Mouse (Mus musculus) heart, embryonic 14.5 days (tissue): Measurements from ENCODE around the gene Nkpd1. TPM values are rescaled to one million over a fixed set of nuclear protein-coding genes. Genes with fewer than 3 reads are reported as not detected.

Experiments used
- ATAC-seq: fragments of 200-750 bp; cut with Nextera tagmentation; 2 replicates; pipeline ENCODE4 v1.8.0; 2017; ENCODE audit warnings: low read depth, moderate TSS enrichment; ENCODE audit not compliant: insufficient number of reproducible peaks, insufficient read depth, low FRiP score
- H3K27ac ChIP-seq, 2 experiments: fragments of 200-500 bp in 1 of 2; fragments of 300-500 bp in 1 of 2; sonication (generic) in 1 of 2; replicated peaks in 1 of 2; 2 replicates each; pipeline ENCODE4 v1.5.1; 2012 to 2014; ENCODE audit warnings: low read depth in 2 of 2, low read length in 2 of 2, control low read depth in 1 of 2, mild to moderate bottlenecking in 1 of 2, mixed read lengths in 1 of 2; ENCODE audit not compliant: control insufficient read depth in 1 of 2, insufficient read depth in 1 of 2
- H3K27me3 ChIP-seq: fragments of 300-500 bp; sonication (generic); 2 replicates; pipeline ENCODE4 v1.6.1; 2014; ENCODE audit warnings: mild to moderate bottlenecking, low read length, control low read depth; ENCODE audit not compliant: control insufficient read depth, insufficient read depth
- H3K36me3 ChIP-seq: fragments of 300-500 bp; sonication (generic); 2 replicates; pipeline ENCODE4 v1.6.1; 2014; ENCODE audit warnings: mild to moderate bottlenecking, control low read depth, low read length, mixed read lengths; ENCODE audit not compliant: control insufficient read depth, insufficient read depth
- H3K4me1 ChIP-seq, 2 experiments: fragments of 200-500 bp in 1 of 2; fragments of 300-500 bp in 1 of 2; sonication (generic) in 1 of 2; 2 replicates each; pipeline ENCODE4 v1.6.1; 2012 to 2014; ENCODE audit warnings: low read length in 2 of 2, control low read depth in 1 of 2, mixed read lengths in 1 of 2; ENCODE audit not compliant: control insufficient read depth in 2 of 2, insufficient read depth in 2 of 2
- H3K4me2 ChIP-seq: fragments of 300-500 bp; sonication (generic); 2 replicates; pipeline ENCODE4 v1.6.1; 2014; ENCODE audit warnings: mild to moderate bottlenecking, low read length
- H3K4me3 ChIP-seq, 2 experiments: fragments of 200-500 bp in 1 of 2; fragments of 300-500 bp in 1 of 2; sonication (generic) in 1 of 2; 2 replicates each; pipeline ENCODE4 v1.5.1; 2012 to 2014; ENCODE audit warnings: low read length in 2 of 2, mild to moderate bottlenecking in 2 of 2, control low read depth in 1 of 2, low read depth in 1 of 2, moderate library complexity in 1 of 2; ENCODE audit not compliant: control insufficient read depth in 1 of 2, insufficient read depth in 1 of 2
- H3K9ac ChIP-seq: fragments of 300-500 bp; sonication (generic); 2 replicates; pipeline ENCODE4 v1.6.1; 2014; ENCODE audit warnings: mild to moderate bottlenecking, low read length
- H3K9me3 ChIP-seq: fragments of 300-500 bp; sonication (generic); 2 replicates; pipeline ENCODE4 v1.6.1; 2016; ENCODE audit warnings: low read length, control low read depth; ENCODE audit not compliant: control insufficient read depth
- WGBS: fragments of 180-500 bp; shearing (Covaris S2); extraction: QIAGEN DNeasy Blood & Tissue Kit; methylation state at CpG from one replicate; pipeline ENCODE4 v1.1.7; 2014; 5-methylcytosine and 5-hydroxymethylcytosine counted together
- polyA plus RNA-seq: library from polyadenylated mRNA; unstranded; fragments of >200 nt; fragmentation: Nextera tagmentation; extraction: Ambion mirVana; gene quantifications from 2 replicates; pipeline ENCODE4 v1.2.1, GENCODE M21; 2014

Gene Nkpd1
- polyA plus RNA-seq, 1 experiment from 2014 or later: not detected

DNA sequence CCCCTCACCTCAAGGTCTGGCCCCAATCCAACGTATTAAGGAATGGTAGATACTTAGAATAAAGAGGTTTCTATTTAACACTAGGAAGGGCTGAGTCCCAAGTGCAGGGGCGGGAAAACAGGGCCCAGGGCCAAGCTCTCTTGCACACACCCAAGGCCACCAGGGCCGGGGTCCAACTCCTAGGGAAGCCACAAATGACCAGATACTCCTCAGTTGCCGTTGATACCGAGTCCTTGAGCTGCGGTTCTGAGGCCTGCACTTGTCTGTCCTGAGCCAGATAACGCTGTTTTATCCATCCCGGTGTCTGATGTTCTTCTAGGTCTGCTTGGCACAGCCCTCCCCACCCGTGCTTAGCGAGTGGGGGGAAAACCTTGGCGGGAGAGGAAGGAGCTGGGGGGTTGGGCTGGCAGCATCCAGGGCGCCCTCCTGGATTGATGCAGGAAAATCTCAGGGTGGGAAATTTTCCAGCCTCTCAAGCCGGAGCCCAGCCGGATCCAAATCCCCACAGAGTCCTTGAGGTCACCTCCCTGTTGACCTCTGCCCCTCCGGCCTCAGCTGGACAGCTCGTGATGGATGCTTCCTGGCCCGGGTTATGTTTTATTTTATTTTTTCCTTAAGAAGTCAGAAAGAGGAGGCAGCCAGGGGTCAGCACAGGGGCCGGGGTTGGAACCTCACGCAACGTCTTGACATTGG is 22.0 kb upstream of the Nkpd1 start:
- Histone ChIP-seq H3K4me3 (no peak overlapping the region), H3K9ac (no peak overlapping the region), H3K9me3 (no peaks in the 10 kb centered on the region), H3K27me3 (peaks cover 11% of the 10 kb centered on the region), H3K4me1 (peaks cover 3% of the 10 kb centered on the region in 2 experiments; a peak in 1 of 4 replicates), H3K36me3 (no peaks in the 10 kb centered on the region), H3K4me2 (no peak overlapping the region), H3K27ac (no peak overlapping the region)
- 56% methylated on average over 20 of the region's 20 CpGs for WGBS
- ATAC-seq: no peak

DNA sequence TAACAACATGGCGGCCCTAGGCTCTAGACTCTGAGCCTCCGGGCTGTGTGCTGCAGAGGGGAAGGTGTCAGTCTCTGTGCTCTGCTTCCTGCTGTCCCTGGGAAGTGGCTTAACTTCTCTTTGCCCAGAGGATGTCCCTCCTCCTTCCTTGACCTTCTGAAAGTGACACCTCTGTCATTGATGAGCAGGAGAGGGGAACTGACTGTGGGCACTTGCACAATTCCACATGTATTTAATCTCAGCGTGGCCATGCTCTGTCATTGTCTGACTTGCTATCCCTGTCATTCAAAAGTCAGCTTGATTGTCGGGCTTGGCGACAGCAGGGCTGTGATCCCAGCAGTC is 21.5 kb upstream of the Nkpd1 start:
- Histone ChIP-seq H3K9ac (no peak overlapping the region), H3K4me3 (no peak overlapping the region), H3K36me3 (no peaks in the 10 kb centered on the region), H3K9me3 (no peaks in the 10 kb centered on the region), H3K27me3 (peaks cover 7% of the 10 kb centered on the region), H3K4me2 (no peak overlapping the region), H3K27ac (no peak overlapping the region), H3K4me1 (peaks cover 3% of the 10 kb centered on the region in 2 experiments; a peak in 1 of 4 replicates)
- no peak for ATAC-seq
- 79% methylated on average over 5 of the region's 5 CpGs for WGBS

DNA sequence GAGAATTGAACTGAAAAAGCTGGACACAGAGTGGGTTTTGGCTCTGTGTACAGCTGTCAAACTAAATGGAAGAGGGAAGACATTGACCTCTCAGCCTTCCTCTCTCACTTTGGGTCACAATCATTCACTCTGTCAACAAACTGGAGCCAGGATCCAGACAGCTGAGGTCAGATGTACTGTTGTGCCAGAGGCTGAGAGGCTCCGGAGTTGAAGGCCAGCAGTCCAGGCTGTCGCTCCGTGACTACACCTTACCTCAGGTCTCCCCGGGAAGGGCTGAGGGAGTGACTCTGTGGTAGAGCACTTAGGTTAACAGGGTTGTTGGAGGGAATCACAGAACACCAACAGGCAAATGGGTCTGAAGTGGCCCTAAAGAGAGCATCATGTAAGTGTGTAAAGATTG is 19.3 kb upstream of the Nkpd1 start:
- Histone ChIP-seq H3K4me3 (no peak overlapping the region), H3K27me3 (no peaks in the 10 kb centered on the region), H3K9me3 (no peaks in the 10 kb centered on the region), H3K4me2 (no peak overlapping the region), H3K4me1 (no peaks in the 10 kb centered on the region), H3K27ac (no peak overlapping the region), H3K9ac (no peak overlapping the region), H3K36me3 (no peaks in the 10 kb centered on the region)
- no peak for ATAC-seq
- WGBS: 72% methylated on average over 4 of the region's 4 CpGs

- no peak for ATAC-seq
- Histone ChIP-seq H3K4me2 (no peak overlapping the region), H3K9ac (no peak overlapping the region), H3K9me3 (no peaks in the 10 kb centered on the region), H3K27ac (no peak overlapping the region), H3K4me1 (no peaks in the 10 kb centered on the region), H3K27me3 (no peaks in the 10 kb centered on the region), H3K36me3 (no peaks in the 10 kb centered on the region), H3K4me3 (no peak overlapping the region)
- WGBS: 65% methylated on average over 12 of the region's 12 CpGs
Observed at GRCm38 (mm10) chr7:19500420-19501363, 16.9 kb upstream of the Nkpd1 start.

GRCm38 (mm10) chr7:19501658-19502057 is 16.0 kb upstream of the Nkpd1 start:
- H3K9ac ChIP-seq: no peak overlapping the region
- WGBS: 71% methylated on average over 4 of the region's 4 CpGs
- H3K4me3 ChIP-seq: no peak overlapping the region

GRCm38 (mm10) chr7:19503481-19504068 is 14.1 kb upstream of the Nkpd1 start:
- WGBS: 23% methylated on average over 5 of the region's 5 CpGs
- Histone ChIP-seq H3K4me1 (peaks cover 2 to 6% of the 10 kb centered on the region in 2 experiments; a peak in 3 of 4 replicates), H3K27ac (no peak overlapping the region), H3K9me3 (no peaks in the 10 kb centered on the region), H3K36me3 (no peaks in the 10 kb centered on the region), H3K4me3 (no peak overlapping the region), H3K9ac (no peak overlapping the region), H3K4me2 (no peak overlapping the region), H3K27me3 (no peaks in the 10 kb centered on the region)
- no peak for ATAC-seq

More at GRCm38 (mm10) chr7:19501658-19502057, 16.0 kb upstream of the Nkpd1 start:
- ATAC-seq: no peak
- Histone ChIP-seq H3K36me3 (no peaks in the 10 kb centered on the region), H3K4me1 (no peaks in the 10 kb centered on the region), H3K27ac (no peak overlapping the region), H3K27me3 (no peaks in the 10 kb centered on the region), H3K4me2 (no peak overlapping the region), H3K9me3 (no peaks in the 10 kb centered on the region)

GRCm38 (mm10) chr7:19506326-19506725 is 11.3 kb upstream of the Nkpd1 start:
- Histone ChIP-seq H3K36me3 (0 out of 2 replicates have a peak, but pooled peaks cover 4% of the 10 kb centered on the region), H3K9ac (peak overlapping the region; percentile 94; the same call in 1 of the 2 replicates), H3K9me3 (no peaks in the 10 kb centered on the region), H3K27me3 (no peaks in the 10 kb centered on the region), H3K27ac (no peak overlapping the region), H3K4me1 (peaks cover 5 to 14% of the 10 kb centered on the region in 2 experiments; a peak in 3 of 4 replicates), H3K4me2 (peak overlapping the region; percentile 93), H3K4me3 (no peak overlapping the region; a peak in 1 of 4 replicates)
- no peak for ATAC-seq
- 38% methylated on average over 6 of the region's 6 CpGs for WGBS
